Mouse (Mus musculus): Measurements from ENCODE around the gene Dusp16. TPM values are rescaled to one million over a fixed set of nuclear protein-coding genes. Genes with fewer than 3 reads are reported as not detected.

The Dusp16 gene
- total RNA-seq, 2 experiments from 2014 or later: 32.4 to 34.9 TPM

DNA sequence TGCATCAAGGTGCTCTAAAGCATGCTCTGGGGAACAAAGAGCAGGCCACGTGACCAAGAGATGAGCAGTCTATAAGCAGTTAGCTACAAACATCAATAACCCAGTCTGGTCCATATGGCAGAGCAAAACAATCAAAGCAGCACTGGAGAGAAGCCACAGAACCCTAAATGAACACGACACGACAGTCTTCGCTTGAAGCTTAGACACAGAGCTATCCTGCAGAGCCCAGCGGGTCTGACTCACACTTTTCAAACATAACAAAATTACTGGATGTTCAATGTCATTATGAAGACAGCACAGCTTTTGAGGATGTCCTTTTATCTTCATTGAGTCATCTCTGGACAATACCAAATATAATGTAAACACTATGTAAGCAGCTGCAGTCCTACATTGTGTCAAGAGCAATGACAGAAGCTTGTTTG lies 58.6 kb downstream of the Dusp16 start:
- no peak for DNase-seq

DNA sequence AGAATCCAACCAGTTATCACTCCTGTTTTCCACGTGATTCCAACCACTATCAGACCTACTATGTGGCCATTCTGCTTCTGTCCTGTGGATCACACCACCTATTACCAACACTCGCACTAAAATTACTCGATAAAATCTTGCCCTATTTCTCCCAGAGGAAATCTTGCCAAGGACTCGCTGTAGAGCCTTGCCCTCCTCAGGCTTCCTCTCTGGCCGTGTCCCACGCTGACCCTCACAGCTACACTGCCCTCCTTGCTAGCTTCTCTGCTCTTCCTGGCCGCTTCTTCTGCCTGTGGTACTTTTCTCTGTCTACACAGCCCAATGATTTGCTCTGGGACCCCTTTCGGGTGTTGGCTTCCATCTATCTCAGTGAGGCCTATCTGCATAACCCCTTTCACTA lies 59.6 kb downstream of the Dusp16 start:
- DNase-seq: no peak

DNA sequence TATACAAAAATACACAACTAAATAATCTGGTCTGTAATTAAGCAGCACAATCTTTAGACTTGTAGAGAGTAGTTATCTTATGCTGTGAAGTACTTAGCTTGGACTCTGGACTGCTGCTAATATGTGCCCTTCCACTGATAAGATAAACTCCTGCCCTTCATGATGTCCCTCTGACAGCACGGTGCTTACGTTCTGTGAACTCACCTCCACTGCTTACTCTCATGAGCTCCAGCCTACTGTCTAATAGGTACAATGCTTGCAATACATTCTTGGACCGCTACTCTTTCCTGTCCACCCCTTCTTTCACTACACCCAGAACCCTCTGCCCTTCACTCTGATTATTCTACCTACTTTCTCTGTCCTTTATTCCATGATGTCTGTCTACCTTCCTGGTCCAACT lies 61.4 kb downstream of the Dusp16 start:
- DNase-seq: no peak

DNA sequence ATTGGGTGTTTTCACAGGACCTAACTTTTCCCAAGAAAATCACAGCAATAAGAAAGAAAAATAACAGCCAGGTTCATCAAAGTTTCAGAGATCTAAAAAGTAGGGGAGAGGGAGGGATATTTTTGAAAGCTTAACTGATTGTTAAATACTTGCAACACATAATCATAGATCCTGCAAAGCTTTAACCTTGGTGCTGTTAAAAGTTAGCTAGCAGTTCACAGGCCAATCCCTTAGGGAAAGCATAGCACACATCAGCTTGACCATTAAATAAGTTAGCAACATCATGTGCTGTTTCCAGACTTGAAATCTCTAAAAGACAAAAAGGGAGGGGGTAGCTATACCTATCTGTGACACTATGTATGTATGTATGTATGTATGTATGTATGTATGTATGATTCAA lies 67.0 kb downstream of the Dusp16 start:
- DNase-seq: no peak

DNA sequence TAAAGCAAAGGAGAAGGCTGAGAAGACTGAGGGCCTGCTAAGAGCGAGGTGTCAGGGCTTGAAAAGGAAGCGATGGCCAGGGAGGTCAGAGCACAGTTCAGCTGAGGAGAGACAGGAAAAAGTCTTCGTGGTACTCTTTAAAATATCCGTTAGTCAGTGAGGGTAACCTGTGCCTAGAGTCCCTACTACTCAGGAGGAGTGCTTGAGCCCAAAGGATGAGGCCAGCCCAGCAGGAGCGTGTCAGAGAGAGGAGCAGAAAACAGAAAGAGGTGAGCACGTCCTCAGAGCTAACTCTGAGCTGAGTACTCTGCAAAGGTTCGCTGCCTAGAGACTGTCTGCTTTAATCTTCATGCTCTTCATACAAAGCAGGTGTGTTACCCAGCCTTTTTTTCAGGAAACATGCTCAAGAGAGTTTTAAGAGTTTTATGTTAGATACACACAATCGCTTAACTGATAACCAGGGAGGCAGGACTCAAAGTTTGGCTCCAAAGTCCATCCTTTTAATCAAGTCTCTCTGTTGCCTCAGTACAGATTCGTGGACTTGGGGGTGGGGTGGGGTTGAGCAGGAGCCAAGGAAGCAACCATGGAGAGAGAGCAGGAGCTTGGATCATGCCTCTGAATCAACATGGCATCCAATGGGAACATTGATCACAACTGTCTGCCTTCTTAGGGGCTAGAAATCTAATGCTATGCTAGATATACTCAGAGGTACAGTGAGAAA lies 68.4 kb downstream of the Dusp16 start:
- DNase-seq: no peak

DNA sequence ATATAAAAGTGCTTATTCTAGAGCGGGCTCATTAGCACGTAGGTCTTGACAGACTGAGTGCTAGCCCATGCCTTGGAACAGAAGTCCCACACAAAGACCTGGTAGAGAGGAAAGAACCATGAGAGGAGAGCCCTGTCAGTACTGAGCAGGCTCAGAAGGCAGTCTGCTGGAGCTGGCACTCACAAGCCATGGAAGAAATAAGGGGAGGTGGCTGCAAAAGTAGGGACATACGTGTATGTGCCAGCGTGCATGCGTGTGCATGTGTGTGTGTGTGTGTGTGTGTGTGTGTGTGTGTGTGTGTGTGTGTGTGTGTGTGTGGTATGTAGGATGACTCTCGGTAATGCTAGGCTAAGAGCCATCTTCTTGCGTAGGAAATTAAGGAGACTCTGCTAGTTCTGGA lies 69.1 kb downstream of the Dusp16 start:
- no peak for DNase-seq

DNA sequence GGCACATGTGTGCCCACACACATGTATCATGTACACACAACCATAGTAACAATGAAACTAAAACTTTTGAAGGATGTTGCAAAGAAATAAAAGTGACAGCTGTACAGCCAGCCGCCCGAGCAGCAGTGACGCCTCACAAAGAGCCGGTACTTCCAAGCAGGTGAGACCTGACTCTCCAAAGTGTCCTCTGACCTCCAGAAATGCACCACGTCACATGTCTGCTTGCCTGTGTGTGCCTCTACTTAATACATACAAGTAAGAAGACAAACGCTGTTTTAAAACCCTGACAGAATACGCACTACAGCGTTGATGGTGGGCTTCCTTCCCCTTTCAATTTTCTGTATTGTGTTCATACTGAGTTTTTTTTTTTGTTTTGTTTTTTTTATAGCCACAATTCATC lies 69.5 kb downstream of the Dusp16 start:
- DNase-seq: no peak

DNA sequence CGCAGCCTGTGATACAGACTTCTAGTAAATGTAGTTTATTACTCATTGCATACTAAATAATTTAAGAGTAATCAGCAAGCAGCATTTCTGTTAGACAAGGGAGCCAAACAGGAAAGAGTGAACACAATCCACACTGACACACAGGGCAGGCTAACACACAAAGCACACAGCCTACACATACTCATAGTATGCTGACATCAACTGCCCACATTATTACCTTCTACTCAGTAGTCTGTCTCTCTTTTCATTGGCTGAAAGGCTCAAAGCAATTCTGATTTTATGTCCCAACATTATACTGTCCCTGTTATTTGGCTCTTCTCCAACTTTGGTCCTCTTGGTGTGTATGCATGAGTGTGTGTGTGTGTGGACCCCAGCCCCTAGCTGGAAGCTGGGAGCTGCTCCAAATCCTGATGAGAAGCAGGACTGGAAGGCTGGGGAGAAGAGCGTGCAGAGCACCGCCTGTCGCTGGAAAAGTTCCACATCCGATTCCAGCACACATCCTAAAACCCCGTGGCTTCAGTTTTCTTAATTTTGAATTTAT lies 70.6 kb downstream of the Dusp16 start:
- no peak for DNase-seq

DNA sequence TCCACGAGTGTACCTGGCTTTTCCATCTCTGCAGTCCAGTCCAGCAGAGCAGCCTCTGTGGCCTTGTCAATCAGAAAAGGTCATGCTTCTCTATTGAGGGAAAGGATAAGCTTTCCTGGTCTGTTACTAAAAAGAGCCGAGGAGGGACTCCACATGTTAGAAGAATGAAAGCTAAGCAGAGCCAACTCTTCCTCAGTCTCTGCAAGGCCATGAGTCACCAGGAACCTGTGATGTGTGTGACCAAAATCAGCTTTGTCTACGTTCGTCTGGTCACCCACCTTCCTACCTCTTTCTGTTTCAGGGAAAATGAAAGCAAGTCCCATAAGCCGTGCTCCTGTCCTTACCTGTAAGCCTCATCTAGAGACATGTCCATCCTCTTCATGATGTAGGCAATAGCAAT lies 72.3 kb downstream of the Dusp16 start:
- DNase-seq: no peak

DNA sequence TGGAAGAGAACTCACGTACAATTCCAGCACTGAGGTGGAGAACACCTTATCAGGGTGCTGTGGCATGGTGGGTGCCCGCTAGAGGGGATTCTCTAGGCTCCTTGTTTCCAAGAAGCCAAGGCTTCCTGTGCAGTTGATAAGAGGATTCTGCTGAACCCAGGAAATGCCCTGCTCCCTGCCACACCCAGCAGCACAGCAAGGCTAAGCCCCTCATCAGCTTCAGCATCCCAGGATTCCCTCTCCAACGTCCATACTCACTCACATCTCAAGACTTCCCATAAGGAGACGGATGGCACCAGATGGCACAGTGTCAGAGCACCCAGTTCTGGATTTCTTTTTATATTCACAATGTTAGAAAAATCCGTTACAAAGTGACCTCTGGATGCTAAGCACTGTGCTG lies 73.3 kb downstream of the Dusp16 start:
- DNase-seq: no peak

DNA sequence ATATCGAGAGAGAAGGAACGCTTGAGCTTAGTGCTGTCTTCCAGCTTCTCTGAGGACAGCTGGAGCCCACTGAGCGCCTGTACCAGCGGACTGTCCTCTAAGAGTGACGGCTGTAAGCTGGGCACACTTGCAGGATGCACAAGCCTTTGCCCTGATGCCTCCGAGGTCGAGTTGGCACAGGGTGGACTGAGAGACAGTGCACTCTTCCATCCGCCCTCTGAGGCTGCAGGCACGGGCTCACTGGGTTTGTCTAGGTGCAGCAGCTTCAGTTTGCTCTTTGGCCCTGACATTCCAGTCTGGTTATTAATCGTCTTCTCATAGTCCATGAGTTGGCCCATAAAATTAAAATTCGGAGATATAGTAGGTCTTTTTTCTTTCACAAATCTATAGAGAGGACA lies 73.8 kb downstream of the Dusp16 start:
- DNase-seq: no peak

DNA sequence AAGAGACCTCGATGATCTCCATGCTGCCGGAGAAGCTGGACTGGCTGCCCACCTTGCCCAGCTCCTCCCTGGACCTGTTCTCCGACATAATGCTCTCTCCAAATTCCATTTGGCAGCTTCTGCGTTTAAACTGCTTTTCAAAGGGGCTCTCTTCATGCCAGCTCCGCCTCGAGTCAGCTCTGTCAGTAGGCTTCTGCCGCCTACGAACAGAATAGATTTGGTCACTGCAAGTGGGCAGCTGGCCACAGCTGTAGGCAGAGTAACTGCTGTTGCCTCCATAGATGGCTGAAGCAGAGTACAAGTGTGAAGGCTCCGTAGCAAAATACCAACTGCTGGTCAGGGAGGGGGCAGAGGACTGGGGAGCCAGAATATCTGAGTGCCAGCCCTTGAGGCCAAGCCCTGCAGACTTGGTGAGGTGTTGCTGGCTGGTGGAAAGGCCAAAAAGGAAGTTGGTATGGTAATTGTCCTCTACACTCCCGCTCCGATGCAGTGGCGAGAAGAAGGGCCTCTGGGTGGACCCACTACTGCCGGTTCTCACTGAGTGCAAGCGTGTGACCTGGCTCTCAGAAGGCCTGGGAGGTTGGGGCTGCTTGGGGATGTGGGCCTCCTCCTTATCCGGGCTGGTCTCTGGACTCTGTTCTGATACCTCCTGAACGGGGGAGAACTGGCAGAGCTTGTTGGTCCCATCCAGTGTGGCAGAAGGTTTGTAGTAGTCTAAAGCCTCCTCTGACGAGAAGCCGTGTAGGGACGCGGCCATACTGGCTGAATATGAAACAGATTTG lies 74.3 kb downstream of the Dusp16 start:
- DNase-seq: peak; percentile 23

DNA sequence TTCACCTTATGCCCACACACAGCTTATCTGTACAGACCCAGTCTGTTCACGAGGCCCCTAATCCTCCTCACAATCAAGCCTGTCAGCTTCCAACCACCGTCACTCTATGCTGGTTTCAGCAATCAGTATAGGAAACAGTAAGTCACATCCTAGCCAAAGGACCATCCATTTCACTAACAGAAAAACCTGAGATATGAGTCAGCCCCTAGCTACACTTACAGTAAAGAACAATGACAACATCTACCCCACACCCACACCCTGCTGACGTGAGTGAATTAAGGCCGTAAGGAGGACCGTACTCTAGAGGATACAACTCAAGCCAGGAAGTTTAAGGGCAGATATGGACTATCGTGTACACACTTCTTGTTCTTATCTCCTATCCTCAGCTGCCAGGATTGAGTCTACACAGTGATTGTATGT lies 76.2 kb downstream of the Dusp16 start:
- no peak for DNase-seq

DNA sequence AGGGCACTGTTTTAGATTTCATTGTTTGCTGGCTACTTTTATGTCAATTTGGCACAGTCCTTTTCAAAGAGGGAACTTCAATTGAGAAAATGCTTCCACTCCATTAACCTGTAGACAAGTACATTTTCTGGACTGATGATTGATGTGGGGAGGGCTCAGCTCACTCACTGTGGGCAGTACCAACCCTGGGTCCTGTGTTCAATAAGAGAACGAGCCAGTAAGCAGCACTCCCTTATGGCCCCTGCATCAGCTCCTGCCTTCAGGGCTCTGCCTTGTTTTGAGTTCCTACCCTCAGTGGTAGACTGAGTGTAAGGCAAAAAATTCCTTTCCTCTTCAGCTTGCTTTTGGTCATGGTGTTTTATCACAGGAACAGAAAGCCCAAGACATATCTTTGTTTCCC lies 78.5 kb downstream of the Dusp16 start:
- DNase-seq: no peak

DNA sequence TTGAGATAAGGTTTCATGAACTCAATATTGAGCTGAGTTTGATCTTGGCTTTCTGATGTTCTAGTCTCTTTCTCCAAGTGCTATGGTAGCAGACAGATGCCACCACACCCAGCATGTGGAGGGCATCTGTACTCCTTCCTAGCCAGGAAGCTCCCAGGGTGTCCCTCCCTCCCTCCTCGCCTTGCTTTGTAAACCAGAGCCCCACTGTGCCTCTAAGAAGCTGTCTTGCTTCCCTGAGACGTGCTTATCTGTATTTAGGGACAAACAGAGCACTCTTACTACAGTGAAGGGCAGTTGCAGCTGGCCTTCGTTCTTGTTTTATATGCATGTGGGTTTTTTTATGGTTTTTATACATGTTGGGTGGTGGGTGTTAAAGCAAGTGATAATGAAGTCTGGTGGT lies 79.1 kb downstream of the Dusp16 start:
- no peak for DNase-seq

DNA sequence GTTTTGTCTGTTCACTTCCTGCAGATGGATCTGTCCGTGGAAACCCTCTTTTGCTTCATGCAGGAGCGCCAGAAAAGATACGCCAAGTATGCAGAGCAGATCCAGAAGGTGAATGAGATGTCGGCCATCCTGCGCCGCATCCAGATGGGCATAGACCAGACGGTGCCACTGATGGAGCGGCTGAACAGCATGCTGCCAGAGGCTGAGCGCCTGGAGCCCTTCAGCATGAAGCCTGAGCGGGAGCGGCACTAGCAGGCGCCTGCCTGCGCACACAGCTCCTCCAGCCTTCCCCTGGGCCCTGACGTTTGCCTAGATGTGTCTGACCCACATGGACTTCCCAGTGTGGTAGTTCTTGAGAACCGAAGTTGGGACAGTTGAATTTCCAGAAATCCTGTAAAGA lies 82.4 kb downstream of the Dusp16 start:
- DNase-seq: no peak

DNA sequence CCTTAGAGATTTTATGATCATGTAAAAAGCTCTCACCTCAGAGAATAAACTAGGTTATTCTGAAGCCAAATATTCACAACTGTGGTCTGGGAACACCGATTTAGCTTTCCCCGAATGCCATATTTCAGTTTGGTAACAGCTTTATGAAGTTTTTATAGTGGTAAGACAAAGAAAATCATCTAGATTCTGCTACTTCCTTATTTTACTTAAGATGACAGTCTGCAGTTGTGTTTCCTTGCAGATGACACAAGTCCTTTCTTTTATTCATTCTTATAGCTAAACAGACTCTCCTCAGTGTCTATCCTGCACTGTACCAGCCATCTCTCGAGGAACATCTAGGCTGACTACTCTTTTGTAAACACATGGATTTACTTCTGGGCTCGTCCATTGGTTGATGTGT lies 86.0 kb downstream of the Dusp16 start:
- no peak for DNase-seq

DNA sequence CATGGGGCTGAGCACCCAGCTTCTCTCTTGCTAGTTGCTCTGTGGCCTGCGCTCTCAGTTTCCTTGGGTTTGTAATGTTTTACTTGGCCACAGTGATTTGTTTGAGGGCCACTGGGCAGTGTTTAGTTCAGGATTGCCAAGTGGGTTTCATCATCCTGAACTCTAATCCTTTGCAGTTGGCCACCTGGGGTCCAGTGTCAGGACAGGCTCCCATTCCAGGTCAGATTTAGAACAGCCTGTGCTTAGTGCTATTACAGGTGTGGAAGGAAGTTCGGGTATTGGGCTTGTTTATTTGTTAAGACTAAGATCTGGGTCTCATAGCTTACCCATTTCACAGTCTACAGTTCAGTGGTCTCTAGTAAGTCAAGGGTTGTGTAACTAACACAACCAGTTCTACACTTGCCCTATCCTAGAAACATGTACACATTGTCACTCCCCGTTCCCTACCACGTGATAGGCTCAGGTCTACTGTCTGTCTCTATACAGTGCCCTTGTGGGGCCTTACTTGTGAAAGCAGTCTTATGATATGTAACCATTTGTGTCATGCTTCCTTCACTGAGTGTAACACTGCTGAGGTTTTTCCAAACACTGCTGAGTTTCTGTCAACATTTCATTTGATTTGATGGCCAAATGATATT lies 89.3 kb downstream of the Dusp16 start:
- DNase-seq: no peak

DNA sequence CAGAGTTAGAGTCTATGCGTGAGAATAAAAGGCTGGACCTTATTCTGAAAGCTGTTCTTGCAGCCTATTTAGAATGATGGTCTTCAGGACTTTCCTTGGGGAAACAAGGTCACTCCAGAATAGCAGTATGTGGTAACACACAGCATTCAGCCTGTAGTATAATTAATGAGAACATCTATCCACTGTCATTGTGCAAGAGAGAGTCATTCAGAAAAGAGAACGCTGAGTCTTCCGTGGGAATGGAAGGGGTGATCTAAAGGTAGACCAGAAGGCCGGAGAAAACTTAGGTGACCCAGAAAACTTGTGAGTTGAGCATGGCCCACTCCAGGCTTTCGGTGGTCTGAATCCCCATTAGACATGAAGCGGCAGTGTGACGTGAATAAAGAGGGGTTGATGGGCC lies 90.2 kb downstream of the Dusp16 start:
- no peak for DNase-seq

DNA sequence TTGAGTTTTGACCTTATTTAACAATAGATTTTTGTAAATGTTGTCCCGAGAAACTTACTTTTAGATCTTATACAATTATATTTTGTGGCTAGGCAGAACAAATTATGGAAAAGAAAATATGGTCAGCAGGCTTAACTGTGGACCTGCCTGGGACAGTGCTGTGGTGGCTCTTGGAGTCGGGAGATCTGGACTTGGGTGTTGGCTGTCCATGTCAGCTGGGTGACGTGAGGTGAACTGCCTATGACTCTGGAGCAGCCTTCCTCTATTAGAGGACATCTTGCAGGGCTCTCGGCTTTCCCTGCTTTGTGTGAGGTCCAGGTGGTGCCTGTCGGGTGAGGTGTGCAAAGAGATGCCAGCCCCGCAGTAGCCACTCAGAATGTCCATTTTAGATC lies 91.2 kb downstream of the Dusp16 start:
- no peak for DNase-seq

DNA sequence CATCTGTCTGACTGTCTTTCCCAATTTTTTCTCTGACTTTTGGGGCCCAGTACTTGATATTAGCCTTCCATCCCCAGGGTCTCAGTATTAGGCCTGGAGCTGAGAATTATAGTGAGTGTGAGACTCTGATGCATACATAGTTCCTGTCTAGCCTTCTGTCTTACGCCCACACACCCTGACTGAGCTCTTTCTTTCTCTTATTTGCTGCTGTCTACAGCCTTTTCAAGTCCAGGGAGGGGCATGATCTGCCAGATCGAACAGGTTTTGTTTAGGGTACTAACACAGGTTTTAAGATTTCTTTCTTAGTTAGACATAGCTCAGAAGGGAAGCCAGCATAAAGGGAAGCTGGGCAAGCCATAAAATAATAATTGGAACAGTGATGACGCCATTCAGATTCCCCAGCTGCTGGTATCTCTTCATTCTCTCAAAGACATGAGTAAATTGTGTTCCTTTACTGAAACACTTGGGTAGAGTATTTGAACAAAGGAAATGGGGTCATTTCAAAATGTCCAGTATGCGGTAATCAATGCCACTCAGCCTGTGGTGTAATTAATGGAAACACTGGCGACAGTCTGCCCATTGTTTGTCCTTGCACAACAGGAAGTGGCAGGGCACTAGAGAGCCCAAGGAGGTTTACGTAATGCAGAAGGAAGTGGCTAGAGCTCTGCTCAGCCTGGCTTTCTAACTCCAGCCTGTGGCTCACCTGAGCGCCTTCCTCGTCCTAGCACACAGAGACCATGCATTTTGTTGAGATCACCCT lies 91.8 kb downstream of the Dusp16 start:
- no peak for DNase-seq

DNA sequence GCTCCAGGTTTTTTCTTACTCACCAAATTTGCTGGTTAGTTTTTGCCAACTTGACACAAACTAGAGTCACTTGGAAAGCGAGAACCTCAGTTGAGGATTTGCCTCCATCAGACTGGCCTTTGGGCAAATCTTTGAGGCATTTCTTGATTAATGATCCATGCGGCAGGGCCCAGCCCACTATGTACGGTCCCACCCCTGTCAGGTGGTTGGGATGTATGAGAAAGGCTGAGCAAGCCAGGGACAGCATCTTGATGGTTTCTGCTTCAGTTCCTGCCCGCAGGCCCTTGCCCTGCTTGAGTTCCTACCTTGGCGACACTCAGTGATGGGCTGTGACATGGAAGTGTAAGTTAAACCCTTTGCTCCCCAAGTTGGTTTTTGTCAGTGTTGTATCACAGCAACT lies 94.2 kb downstream of the Dusp16 start:
- DNase-seq: no peak

DNA sequence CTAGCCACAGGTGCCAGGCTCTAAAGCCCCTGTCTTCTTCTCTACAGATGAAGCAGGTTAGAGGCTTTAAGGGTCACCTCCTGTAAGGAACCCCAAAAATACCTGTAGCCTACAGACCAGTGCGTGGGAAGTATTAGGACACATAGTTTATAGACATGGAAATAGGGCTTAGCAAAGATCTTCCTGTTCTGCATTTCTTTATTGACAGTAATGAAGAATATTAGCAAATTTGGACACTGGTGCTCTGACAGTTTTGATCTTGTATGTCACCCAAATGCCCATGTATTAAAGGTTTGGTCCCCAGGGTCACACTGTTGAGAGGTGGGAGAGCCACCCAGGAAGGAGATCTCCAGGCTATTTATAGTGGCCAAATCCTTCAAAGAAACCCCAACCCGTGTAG lies 95.9 kb downstream of the Dusp16 start:
- DNase-seq: no peak

Measured in heart, postnatal 4 days (tissue).